Mouse (Mus musculus): Measurements from ENCODE around the gene Osbpl3.

- TF ChIP-seq POLR2A (IDR thresholded peaks at IDR 0.05; ENCODE audit: control insufficient read depth, low read depth, low read length) (no peak), CTCF (IDR thresholded peaks at IDR 0.05; ENCODE audit: control insufficient read depth, insufficient read depth, insufficient replicate concordance, low read depth, low read length) (no peak)
Measured at GRCm38 (mm10) chr6:50390313-50390712, 65.7 kb downstream of the Osbpl3 start.
